Comparison of ENCODE assay signal across 14 mouse cellular contexts in genomic region chr12:66640408-66640807, GRCm38 (mm10).
DNase-seq lines count a peak whose midpoint lies in the region; ATAC-seq and TF ChIP-seq lines count a peak whose summit lies in the region.
"Had no signal": no experiment of that assay in that cellular context is flagged by ENCODE, and none has a peak within 500 bp of the region (broad histone marks: within the 10 kb centered on the region; RNA-seq: fewer than 3 reads in every experiment).

No protein-coding gene starts in this region.

- TF ChIP-seq EP300 in liver, postnatal 0 days (IDR thresholded peaks at IDR 0.05; ENCODE audit: low read depth) = no peak

- WGBS in forebrain, embryonic 13.5 days = 37% methylated on average over 1 of the region's 1 CpGs
- 61% methylated on average over 1 of the region's 1 CpGs for WGBS in forebrain, embryonic 11.5 days
- 41% methylated on average over 1 of the region's 1 CpGs for WGBS in midbrain, embryonic 16.5 days
- 71% methylated on average over 1 of the region's 1 CpGs for WGBS in midbrain, embryonic 10.5 days
- 63% methylated on average over 1 of the region's 1 CpGs for WGBS in liver, postnatal 0 days (ENCODE audit: insufficient replicate concordance)

- no peaks in the 10 kb centered on the region for H3K36me3 ChIP-seq in forebrain, embryonic 13.5 days (ENCODE audit: poor library complexity, severe bottlenecking)
- H3K36me3 ChIP-seq in forebrain, embryonic 11.5 days (ENCODE audit: control insufficient read depth, insufficient read depth, low read length) = no peaks in the 10 kb centered on the region
- no peaks in the 10 kb centered on the region for H3K36me3 ChIP-seq in midbrain, embryonic 16.5 days (ENCODE audit: control insufficient read depth, insufficient read depth, low read length)
- no peaks in the 10 kb centered on the region for H3K36me3 ChIP-seq in midbrain, embryonic 10.5 days
- no peaks in the 10 kb centered on the region for H3K36me3 ChIP-seq in liver, postnatal 0 days (replicated peaks; ENCODE audit: insufficient read depth, low read length)
- H3K36me3 ChIP-seq: embryonic facial prominence, embryonic 12.5 days; limb, embryonic 10.5 days had no signal

- TF ChIP-seq CTCF in liver, postnatal 0 days (IDR thresholded peaks at IDR 0.05; ENCODE audit: low read depth) = no peak

- no peaks in the 10 kb centered on the region for H3K4me1 ChIP-seq in forebrain, embryonic 13.5 days
- H3K4me1 ChIP-seq in forebrain, embryonic 11.5 days (replicated peaks; ENCODE audit: control insufficient read depth, insufficient read depth, low read length) = no peaks in the 10 kb centered on the region
- H3K4me1 ChIP-seq in midbrain, embryonic 16.5 days (ENCODE audit: control insufficient read depth, insufficient read depth, low read length) = no peaks in the 10 kb centered on the region
- H3K4me1 ChIP-seq in midbrain, embryonic 10.5 days = no peaks in the 10 kb centered on the region
- H3K4me1 ChIP-seq in liver, postnatal 0 days (ENCODE audit: insufficient read depth) = no peaks in the 10 kb centered on the region
- H3K4me1 ChIP-seq: embryonic facial prominence, embryonic 12.5 days; limb, embryonic 10.5 days; megakaryocyte, embryonic 14.5 days had no signal

- H3K9ac ChIP-seq in forebrain, embryonic 13.5 days = no peak overlapping the region
- no peak overlapping the region for H3K9ac ChIP-seq in forebrain, embryonic 11.5 days (ENCODE audit: low read length)
- H3K9ac ChIP-seq in midbrain, embryonic 16.5 days (ENCODE audit: low read depth, low read length) = no peak overlapping the region
- H3K9ac ChIP-seq in liver, postnatal 0 days (replicated peaks) = no peak overlapping the region
- H3K9ac ChIP-seq: embryonic facial prominence, embryonic 12.5 days had no signal

- H3K4me3 ChIP-seq in forebrain, embryonic 13.5 days = no peak overlapping the region
- H3K4me3 ChIP-seq in forebrain, embryonic 11.5 days (ENCODE audit: low read depth, low read length) = no peak overlapping the region
- no peak overlapping the region for H3K4me3 ChIP-seq in midbrain, embryonic 16.5 days (ENCODE audit: low read depth, low read length)
- no peak overlapping the region for H3K4me3 ChIP-seq in midbrain, embryonic 10.5 days
- H3K4me3 ChIP-seq in liver, postnatal 0 days (ENCODE audit: low read depth, low read length) = no peak overlapping the region
- H3K4me3 ChIP-seq: embryonic facial prominence, embryonic 12.5 days; gastrocnemius, adult 2 months; limb, embryonic 10.5 days; megakaryocyte, embryonic 14.5 days had no signal

- no peaks in the 10 kb centered on the region for H3K27me3 ChIP-seq in forebrain, embryonic 13.5 days
- H3K27me3 ChIP-seq in forebrain, embryonic 11.5 days (ENCODE audit: control insufficient read depth, insufficient read depth, low read length) = no peaks in the 10 kb centered on the region
- no peaks in the 10 kb centered on the region for H3K27me3 ChIP-seq in midbrain, embryonic 16.5 days (ENCODE audit: control insufficient read depth, insufficient read depth, low read depth, low read length)
- H3K27me3 ChIP-seq in midbrain, embryonic 10.5 days (ENCODE audit: low read depth, poor library complexity, severe bottlenecking) = no peaks in the 10 kb centered on the region
- no peaks in the 10 kb centered on the region for H3K27me3 ChIP-seq in liver, postnatal 0 days (ENCODE audit: insufficient read depth, low read length)
- H3K27me3 ChIP-seq: embryonic facial prominence, embryonic 12.5 days; megakaryocyte, embryonic 14.5 days had no signal

- H3K4me2 ChIP-seq in forebrain, embryonic 13.5 days = no peak overlapping the region
- no peak overlapping the region for H3K4me2 ChIP-seq in forebrain, embryonic 11.5 days (ENCODE audit: low read depth, low read length, severe bottlenecking)
- H3K4me2 ChIP-seq in midbrain, embryonic 16.5 days (ENCODE audit: low read length) = no peak overlapping the region
- no peak overlapping the region for H3K4me2 ChIP-seq in liver, postnatal 0 days (ENCODE audit: low read depth, low read length)
- H3K4me2 ChIP-seq: embryonic facial prominence, embryonic 12.5 days; heart, embryonic 11.5 days had no signal

- no peaks in the 10 kb centered on the region for H3K9me3 ChIP-seq in forebrain, embryonic 13.5 days (replicated peaks)
- H3K9me3 ChIP-seq in forebrain, embryonic 11.5 days (ENCODE audit: control insufficient read depth, low read length) = no peaks in the 10 kb centered on the region
- H3K9me3 ChIP-seq in midbrain, embryonic 16.5 days (replicated peaks; ENCODE audit: control insufficient read depth, low read length, poor library complexity, severe bottlenecking) = no peaks in the 10 kb centered on the region
- no peaks in the 10 kb centered on the region for H3K9me3 ChIP-seq in midbrain, embryonic 10.5 days (replicated peaks)
- H3K9me3 ChIP-seq in liver, postnatal 0 days (ENCODE audit: low read length) = no peaks in the 10 kb centered on the region
- H3K9me3 ChIP-seq: embryonic facial prominence, embryonic 12.5 days; limb, embryonic 10.5 days; megakaryocyte, embryonic 14.5 days had no signal

- DNase-seq in forebrain, embryonic 11.5 days (ENCODE audit: low spot score) = no peak
- no peak for DNase-seq in midbrain, embryonic 10.5 days (ENCODE audit: low spot score)
- DNase-seq in cerebellum, postnatal 14 days = peak; percentile 9 to 79
- peak; percentile 16 to 84 for DNase-seq in layer of hippocampus, postnatal 14 days (ENCODE audit: low spot score in 2 of 2)
- DNase-seq in liver, postnatal 0 days = no peak
- DNase-seq in embryo, embryonic 10.5 days (ENCODE audit: low spot score) = no peak
- DNase-seq: gastrocnemius, adult 2 months had no signal

- no peak overlapping the region for H3K27ac ChIP-seq in forebrain, embryonic 13.5 days
- no peak overlapping the region for H3K27ac ChIP-seq in forebrain, embryonic 11.5 days (ENCODE audit: low read depth, low read length)
- no peak overlapping the region for H3K27ac ChIP-seq in midbrain, embryonic 16.5 days (ENCODE audit: low read length)
- H3K27ac ChIP-seq in midbrain, embryonic 10.5 days (replicated peaks) = no peak overlapping the region
- no peak overlapping the region for H3K27ac ChIP-seq in liver, postnatal 0 days (ENCODE audit: low read depth)
- H3K27ac ChIP-seq: embryonic facial prominence, embryonic 12.5 days; gastrocnemius, adult 2 months; kidney, postnatal 0 days; limb, embryonic 10.5 days had no signal

- ATAC-seq in forebrain, embryonic 13.5 days = peak; percentile 90
- no peak for ATAC-seq in forebrain, embryonic 11.5 days (replicated peaks; ENCODE audit: low FRiP score)
- ATAC-seq in midbrain, embryonic 16.5 days = 0 out of 2 replicates have a peak, but pooled peaks have one; percentile 48
- no peak for ATAC-seq in liver, postnatal 0 days

Comparison
In these comparisons a context has a peak if more than half of its experiments do, and no peak if none do; other contexts are left out.
1. ATAC-seq: peak in forebrain, embryonic 13.5 days (single experiment) and midbrain, embryonic 16.5 days (single experiment); none in forebrain, embryonic 11.5 days (single experiment) and liver, postnatal 0 days (single experiment).
2. DNase-seq: peak in cerebellum, postnatal 14 days (2 of 2) and layer of hippocampus, postnatal 14 days (2 of 2); none in forebrain, embryonic 11.5 days (single experiment), midbrain, embryonic 10.5 days (single experiment), liver, postnatal 0 days (single experiment) and embryo, embryonic 10.5 days (single experiment).